Mouse (Mus musculus): Measurements from ENCODE around the gene Fkbp9. TPM values are rescaled to one million over a fixed set of nuclear protein-coding genes. Genes with fewer than 3 reads are reported as not detected.
"Not testable (repeated sequence)": the region's sequence is repeated elsewhere in the genome, so short reads cannot be mapped to it uniquely, and the experiment has no call there.

Fkbp9 gene
- polyA plus RNA-seq, 1 experiment from 2014 or later: 150 TPM

- no peak overlapping the region for H3K4me3 ChIP-seq (replicated peaks; ENCODE audit: low read length)
Observed at GRCm38 (mm10) chr6:56850315-56850714, 18.5 kb downstream of the Fkbp9 start.

GRCm38 (mm10) chr6:56854803-56855202 is 22.9 kb downstream of the Fkbp9 start:
- H3K36me3 ChIP-seq (ENCODE audit: control insufficient read depth, insufficient read depth, low read length): peaks cover 11% of the 10 kb centered on the region
- H3K9me3 ChIP-seq (replicated peaks; ENCODE audit: control insufficient read depth, low read length): no peaks in the 10 kb centered on the region
- H3K27me3 ChIP-seq (ENCODE audit: control insufficient read depth, insufficient read depth, low read length): no peaks in the 10 kb centered on the region
- no peak overlapping the region for H3K4me2 ChIP-seq (ENCODE audit: low read depth, low read length)
- H3K27ac ChIP-seq (ENCODE audit: low read length): no peak overlapping the region
- WGBS: 91% methylated on average over 8 of the region's 8 CpGs
- no peak for ATAC-seq (ENCODE audit: insufficient read depth, low FRiP score)
- H3K9ac ChIP-seq (ENCODE audit: low read length): no peak overlapping the region
- no peak overlapping the region for H3K4me3 ChIP-seq (replicated peaks; ENCODE audit: low read length)
- H3K4me1 ChIP-seq (ENCODE audit: control insufficient read depth, insufficient read depth, low read length): no peaks in the 10 kb centered on the region

More at GRCm38 (mm10) chr6:56850315-56850714, 18.5 kb downstream of the Fkbp9 start:
- H3K4me1 ChIP-seq (ENCODE audit: control insufficient read depth, insufficient read depth, low read length): no peaks in the 10 kb centered on the region
- H3K4me2 ChIP-seq (ENCODE audit: low read depth, low read length): no peak overlapping the region
- no peaks in the 10 kb centered on the region for H3K27me3 ChIP-seq (ENCODE audit: control insufficient read depth, insufficient read depth, low read length)
- no peak overlapping the region for H3K9ac ChIP-seq (ENCODE audit: low read length)
- no peaks in the 10 kb centered on the region for H3K9me3 ChIP-seq (replicated peaks; ENCODE audit: control insufficient read depth, low read length)
- no peak overlapping the region for H3K27ac ChIP-seq (ENCODE audit: low read length)
- peaks cover 8% of the 10 kb centered on the region for H3K36me3 ChIP-seq (ENCODE audit: control insufficient read depth, insufficient read depth, low read length)
- 63% methylated on average over 7 of the region's 7 CpGs for WGBS
- ATAC-seq (ENCODE audit: insufficient read depth, low FRiP score): no peak

GRCm38 (mm10) chr6:56856748-56857147 is 24.9 kb downstream of the Fkbp9 start:
- ATAC-seq (ENCODE audit: insufficient read depth, low FRiP score): no peak
- H3K4me1 ChIP-seq (ENCODE audit: control insufficient read depth, insufficient read depth, low read length): no peaks in the 10 kb centered on the region
- H3K36me3 ChIP-seq (ENCODE audit: control insufficient read depth, insufficient read depth, low read length): peaks cover 10% of the 10 kb centered on the region
- H3K27ac ChIP-seq (ENCODE audit: low read length): no peak overlapping the region
- no peaks in the 10 kb centered on the region for H3K9me3 ChIP-seq (replicated peaks; ENCODE audit: control insufficient read depth, low read length)
- no peak overlapping the region for H3K4me3 ChIP-seq (replicated peaks; ENCODE audit: low read length)
- WGBS: 73% methylated on average over 5 of the region's 5 CpGs
- no peak overlapping the region for H3K9ac ChIP-seq (ENCODE audit: low read length)
- no peak overlapping the region for H3K4me2 ChIP-seq (ENCODE audit: low read depth, low read length)
- H3K27me3 ChIP-seq (ENCODE audit: control insufficient read depth, insufficient read depth, low read length): no peaks in the 10 kb centered on the region

- Histone ChIP-seq H3K27ac (ENCODE audit: low read length) (no peak overlapping the region), H3K36me3 (ENCODE audit: control insufficient read depth, insufficient read depth, low read length) (peaks cover 5% of the 10 kb centered on the region), H3K27me3 (ENCODE audit: control insufficient read depth, insufficient read depth, low read length) (no peaks in the 10 kb centered on the region), H3K4me2 (ENCODE audit: low read depth, low read length) (no peak overlapping the region), H3K9me3 (replicated peaks; ENCODE audit: control insufficient read depth, low read length) (no peaks in the 10 kb centered on the region), H3K4me1 (ENCODE audit: control insufficient read depth, insufficient read depth, low read length) (no peaks in the 10 kb centered on the region), H3K4me3 (replicated peaks; ENCODE audit: low read length) (no peak overlapping the region), H3K9ac (ENCODE audit: low read length) (no peak overlapping the region)
- peak; percentile 60; the same call in 1 of the 2 replicates for ATAC-seq (ENCODE audit: insufficient read depth, low FRiP score)
- WGBS: 83% methylated on average over 8 of the region's 8 CpGs
Observed at GRCm38 (mm10) chr6:56860205-56860848, 28.5 kb downstream of the Fkbp9 start.

GRCm38 (mm10) chr6:56866899-56867298 is 35.0 kb downstream of the Fkbp9 start:
- H3K9me3 ChIP-seq (replicated peaks; ENCODE audit: control insufficient read depth, low read length); H3K4me2 ChIP-seq (ENCODE audit: low read depth, low read length); H3K9ac ChIP-seq (ENCODE audit: low read length); H3K4me1 ChIP-seq (ENCODE audit: control insufficient read depth, insufficient read depth, low read length); H3K27me3 ChIP-seq (ENCODE audit: control insufficient read depth, insufficient read depth, low read length); H3K36me3 ChIP-seq (ENCODE audit: control insufficient read depth, insufficient read depth, low read length); H3K27ac ChIP-seq (ENCODE audit: low read length); H3K4me3 ChIP-seq (replicated peaks; ENCODE audit: low read length): not testable (repeated sequence)
- WGBS: 78% methylated on average over 1 of the region's 1 CpGs
- ATAC-seq (ENCODE audit: insufficient read depth, low FRiP score): peak; percentile 57; the same call in 1 of the 2 replicates

- Histone ChIP-seq H3K36me3 (ENCODE audit: control insufficient read depth, insufficient read depth, low read length) (peaks cover 5% of the 10 kb centered on the region; the same call in 1 of the 2 replicates), H3K4me3 (replicated peaks; ENCODE audit: low read length) (no peak overlapping the region), H3K9ac (ENCODE audit: low read length) (no peak overlapping the region), H3K27me3 (ENCODE audit: control insufficient read depth, insufficient read depth, low read length) (no peaks in the 10 kb centered on the region), H3K9me3 (replicated peaks; ENCODE audit: control insufficient read depth, low read length) (no peaks in the 10 kb centered on the region), H3K27ac (ENCODE audit: low read length) (no peak overlapping the region), H3K4me1 (ENCODE audit: control insufficient read depth, insufficient read depth, low read length) (no peaks in the 10 kb centered on the region), H3K4me2 (ENCODE audit: low read depth, low read length) (no peak overlapping the region)
- WGBS: 61% methylated on average over 8 of the region's 8 CpGs
- peak; percentile 70; the same call in 1 of the 2 replicates for ATAC-seq (ENCODE audit: insufficient read depth, low FRiP score)
Observed at GRCm38 (mm10) chr6:56868565-56868964, 36.7 kb downstream of the Fkbp9 start.

GRCm38 (mm10) chr6:56870027-56870426 is 38.2 kb downstream of the Fkbp9 start:
- Histone ChIP-seq H3K9me3 (replicated peaks; ENCODE audit: control insufficient read depth, low read length) (no peaks in the 10 kb centered on the region), H3K9ac (ENCODE audit: low read length) (no peak overlapping the region)
- WGBS: 56% methylated on average over 2 of the region's 2 CpGs

GRCm38 (mm10) chr6:56876870-56877269 is 45.0 kb downstream of the Fkbp9 start:
- no peak overlapping the region for H3K27ac ChIP-seq (ENCODE audit: low read length)
- H3K4me1 ChIP-seq (ENCODE audit: control insufficient read depth, insufficient read depth, low read length): no peaks in the 10 kb centered on the region
- ATAC-seq (ENCODE audit: insufficient read depth, low FRiP score): peak; percentile 49; the same call in 1 of the 2 replicates
- no peaks in the 10 kb centered on the region for H3K9me3 ChIP-seq (replicated peaks; ENCODE audit: control insufficient read depth, low read length)
- WGBS: 77% methylated on average over 4 of the region's 4 CpGs
- no peaks in the 10 kb centered on the region for H3K27me3 ChIP-seq (ENCODE audit: control insufficient read depth, insufficient read depth, low read length)
- no peak overlapping the region for H3K4me3 ChIP-seq (replicated peaks; ENCODE audit: low read length)
- peaks cover 9% of the 10 kb centered on the region; the same call in 1 of the 2 replicates for H3K36me3 ChIP-seq (ENCODE audit: control insufficient read depth, insufficient read depth, low read length)
- no peak overlapping the region for H3K4me2 ChIP-seq (ENCODE audit: low read depth, low read length)
- H3K9ac ChIP-seq (ENCODE audit: low read length): no peak overlapping the region

More at GRCm38 (mm10) chr6:56870027-56870426, 38.2 kb downstream of the Fkbp9 start:
- Histone ChIP-seq H3K36me3 (ENCODE audit: control insufficient read depth, insufficient read depth, low read length) (peaks cover 5% of the 10 kb centered on the region; the same call in 1 of the 2 replicates), H3K4me2 (ENCODE audit: low read depth, low read length) (no peak overlapping the region), H3K27ac (ENCODE audit: low read length) (no peak overlapping the region), H3K4me3 (replicated peaks; ENCODE audit: low read length) (no peak overlapping the region), H3K4me1 (ENCODE audit: control insufficient read depth, insufficient read depth, low read length) (no peaks in the 10 kb centered on the region), H3K27me3 (ENCODE audit: control insufficient read depth, insufficient read depth, low read length) (no peaks in the 10 kb centered on the region)
- no peak for ATAC-seq (ENCODE audit: insufficient read depth, low FRiP score)

- H3K9me3 ChIP-seq (replicated peaks; ENCODE audit: control insufficient read depth, low read length): no peaks in the 10 kb centered on the region
- no peak overlapping the region for H3K27ac ChIP-seq (ENCODE audit: low read length)
- H3K4me3 ChIP-seq (replicated peaks; ENCODE audit: low read length): no peak overlapping the region
- 92% methylated on average over 8 of the region's 8 CpGs for WGBS
- ATAC-seq (ENCODE audit: insufficient read depth, low FRiP score): no peak
- no peaks in the 10 kb centered on the region for H3K4me1 ChIP-seq (ENCODE audit: control insufficient read depth, insufficient read depth, low read length)
- no peak overlapping the region for H3K4me2 ChIP-seq (ENCODE audit: low read depth, low read length)
- no peak overlapping the region for H3K9ac ChIP-seq (ENCODE audit: low read length)
- no peaks in the 10 kb centered on the region for H3K27me3 ChIP-seq (ENCODE audit: control insufficient read depth, insufficient read depth, low read length)
- peaks cover 17% of the 10 kb centered on the region; the same call in 1 of the 2 replicates for H3K36me3 ChIP-seq (ENCODE audit: control insufficient read depth, insufficient read depth, low read length)
Observed at GRCm38 (mm10) chr6:56877985-56878384, 46.1 kb downstream of the Fkbp9 start.
